Mouse (Mus musculus) megakaryocyte, embryonic 14.5 days (primary cell): Measurements from ENCODE around the gene Fam210b.

Experiments
- FLI1 ChIP-seq: IDR thresholded peaks from 2 replicates; pipeline ENCODE4 v1.6.1; 2012; ENCODE audit warnings: low read length, inconsistent platforms, mixed read lengths
- GATA1 ChIP-seq: IDR thresholded peaks from 3 replicates; pipeline ENCODE4 v1.6.1; 2012; ENCODE audit warnings: mixed read lengths, low read length, inconsistent platforms, borderline replicate concordance

- no peak for TF ChIP-seq GATA1
- no peak for TF ChIP-seq FLI1
Measured at GRCm38 (mm10) chr2:172405011-172405410, 59.6 kb downstream of the Fam210b start.
